Mouse (Mus musculus) liver, embryonic 13.5 days (tissue): ENCODE results near the gene D17Wsu92e. TPM values are rescaled to one million over a fixed set of nuclear protein-coding genes. Genes with fewer than 3 reads are reported as not detected.

Source experiments
- ATAC-seq: fragments of 200-750 bp; cut with Nextera tagmentation; 2 replicates; pipeline ENCODE4 v1.8.0; 2017; ENCODE audit warnings: low read depth, mild to moderate bottlenecking, moderate number of reproducible peaks, moderate library complexity
- DNase-seq: peaks from one replicate; pipeline ENCODE4 v3.0.0; 2022
- H3K27ac ChIP-seq: fragments of 300-500 bp; sonication (generic); 2 replicates; pipeline ENCODE4 v1.5.1; 2015; ENCODE audit warnings: moderate library complexity, mild to moderate bottlenecking, inconsistent platforms
- H3K27me3 ChIP-seq: fragments of 300-500 bp; sonication (generic); 2 replicates; pipeline ENCODE4 v1.6.1; 2015; ENCODE audit warnings: mild to moderate bottlenecking, inconsistent platforms
- H3K36me3 ChIP-seq: fragments of 300-500 bp; sonication (generic); 2 replicates; pipeline ENCODE4 v1.6.1; 2015; ENCODE audit warnings: mild to moderate bottlenecking, inconsistent platforms
- H3K4me1 ChIP-seq: fragments of 300-500 bp; sonication (generic); replicated peaks from 2 replicates; pipeline ENCODE4 v1.6.1; 2015; ENCODE audit warnings: inconsistent platforms
- H3K4me2 ChIP-seq: fragments of 300-500 bp; sonication (generic); 2 replicates; pipeline ENCODE4 v1.6.1; 2015; ENCODE audit warnings: inconsistent platforms, mild to moderate bottlenecking, moderate library complexity
- H3K4me3 ChIP-seq: fragments of 300-500 bp; sonication (generic); replicated peaks from 2 replicates; pipeline ENCODE4 v1.5.1; 2015; ENCODE audit warnings: mild to moderate bottlenecking, inconsistent platforms
- H3K9ac ChIP-seq: fragments of 300-500 bp; sonication (generic); 2 replicates; pipeline ENCODE4 v1.6.1; 2015; ENCODE audit warnings: mild to moderate bottlenecking, inconsistent platforms
- H3K9me3 ChIP-seq: fragments of 300-500 bp; sonication (generic); replicated peaks from 2 replicates; pipeline ENCODE4 v1.6.1; 2016; ENCODE audit warnings: inconsistent platforms
- WGBS: fragments of 180-500 bp; shearing (Covaris S2); methylation state at CpG from one replicate; pipeline ENCODE4 v1.1.7; 2015; ENCODE audit not compliant: insufficient replicate concordance; 5-methylcytosine and 5-hydroxymethylcytosine counted together
- polyA plus RNA-seq: library from polyadenylated mRNA; unstranded; fragments of >200 nt; fragmentation: Nextera tagmentation; extraction: Ambion mirVana; gene quantifications from 2 replicates; pipeline ENCODE4 v1.2.1, GENCODE M21; 2015

Gene D17Wsu92e
- polyA plus RNA-seq, 1 experiment from 2014 or later, result 13.2 TPM

- H3K4me1 ChIP-seq, result peaks cover 69% of the 10 kb centered on the region
- H3K4me3 ChIP-seq, result peak overlapping the region; percentile 96
- peak overlapping the region; percentile 92 for H3K4me2 ChIP-seq
- peak overlapping the region; percentile 96 for H3K27ac ChIP-seq
- H3K27me3 ChIP-seq, result no peaks in the 10 kb centered on the region
- ATAC-seq (peak; percentile 20), DNase-seq (peak; percentile 33)
- H3K9me3 ChIP-seq, result no peaks in the 10 kb centered on the region
- no peaks in the 10 kb centered on the region for H3K36me3 ChIP-seq
- WGBS, result 20% methylated on average over 9 of the region's 9 CpGs
- H3K9ac ChIP-seq, result peak overlapping the region; percentile 73
Measured at GRCm38 (mm10) chr17:27821407-27822338, 1.2 kb upstream of the D17Wsu92e start.

GRCm38 (mm10) chr17:27819971-27820567 is 379 bp downstream of the D17Wsu92e start:
- ATAC-seq, result peak; percentile 27
- peak; percentile 53 for DNase-seq
- Histone ChIP-seq H3K36me3 (no peaks in the 10 kb centered on the region), H3K9me3 (no peaks in the 10 kb centered on the region), H3K27me3 (no peaks in the 10 kb centered on the region), H3K27ac (peak overlapping the region; percentile 96), H3K9ac (peak overlapping the region; percentile 98), H3K4me3 (peak overlapping the region; percentile 96), H3K4me1 (peaks cover 62% of the 10 kb centered on the region), H3K4me2 (peak overlapping the region; percentile 92)
- WGBS, result under 1% methylated on average over 50 of the region's 62 CpGs

GRCm38 (mm10) chr17:27819521-27819970 is 902 bp downstream of the D17Wsu92e start:
- DNase-seq (peak; percentile 46), ATAC-seq (no peak)
- Histone ChIP-seq H3K36me3 (no peaks in the 10 kb centered on the region), H3K4me1 (peaks cover 58% of the 10 kb centered on the region), H3K27ac (peak overlapping the region; percentile 96), H3K4me2 (peak overlapping the region; percentile 92), H3K4me3 (peak overlapping the region; percentile 96), H3K9me3 (no peaks in the 10 kb centered on the region), H3K27me3 (no peaks in the 10 kb centered on the region), H3K9ac (peak overlapping the region; percentile 98)
- under 1% methylated on average over 20 of the region's 20 CpGs for WGBS

- Histone ChIP-seq H3K4me2 (peak overlapping the region; percentile 92), H3K9me3 (no peaks in the 10 kb centered on the region), H3K9ac (peak overlapping the region; percentile 98), H3K27me3 (no peaks in the 10 kb centered on the region), H3K4me1 (peaks cover 60% of the 10 kb centered on the region), H3K4me3 (peak overlapping the region; percentile 96), H3K27ac (peak overlapping the region; percentile 96), H3K36me3 (no peaks in the 10 kb centered on the region)
- DNase-seq (no peak), ATAC-seq (no peak)
- 16% methylated on average over 7 of the region's 7 CpGs for WGBS
Measured at GRCm38 (mm10) chr17:27819011-27819410, 1.4 kb downstream of the D17Wsu92e start.

- Histone ChIP-seq H3K9me3 (no peaks in the 10 kb centered on the region), H3K4me2 (no peak overlapping the region), H3K9ac (no peak overlapping the region), H3K4me1 (peaks cover 71% of the 10 kb centered on the region), H3K4me3 (no peak overlapping the region), H3K27ac (no peak overlapping the region), H3K36me3 (no peaks in the 10 kb centered on the region), H3K27me3 (no peaks in the 10 kb centered on the region)
- DNase-seq (no peak), ATAC-seq (no peak)
Measured at GRCm38 (mm10) chr17:27814606-27815005, 5.8 kb downstream of the D17Wsu92e start.

- WGBS, result 58% methylated on average over 3 of the region's 3 CpGs
- Histone ChIP-seq H3K4me2 (no peak overlapping the region), H3K9ac (no peak overlapping the region), H3K4me3 (no peak overlapping the region), H3K4me1 (peaks cover 64% of the 10 kb centered on the region), H3K36me3 (no peaks in the 10 kb centered on the region), H3K27me3 (no peaks in the 10 kb centered on the region), H3K27ac (no peak overlapping the region), H3K9me3 (no peaks in the 10 kb centered on the region)
- DNase-seq (no peak), ATAC-seq (no peak)
Measured at GRCm38 (mm10) chr17:27811980-27812379, 8.5 kb downstream of the D17Wsu92e start.

GRCm38 (mm10) chr17:27810569-27811331 is 9.7 kb downstream of the D17Wsu92e start:
- Histone ChIP-seq H3K27me3 (no peaks in the 10 kb centered on the region), H3K9me3 (no peaks in the 10 kb centered on the region), H3K4me3 (no peak overlapping the region), H3K4me2 (no peak overlapping the region), H3K4me1 (peaks cover 68% of the 10 kb centered on the region), H3K9ac (no peak overlapping the region), H3K36me3 (no peaks in the 10 kb centered on the region), H3K27ac (0 out of 2 replicates have a peak overlapping the region, but pooled peaks have one; percentile 4)
- no peak for DNase-seq
- ATAC-seq, result no peak
- 74% methylated on average over 16 of the region's 16 CpGs for WGBS

- Histone ChIP-seq H3K4me3 (no peak overlapping the region), H3K27me3 (no peaks in the 10 kb centered on the region), H3K4me2 (no peak overlapping the region), H3K4me1 (peaks cover 75% of the 10 kb centered on the region), H3K27ac (no peak overlapping the region), H3K9me3 (no peaks in the 10 kb centered on the region), H3K9ac (no peak overlapping the region), H3K36me3 (no peaks in the 10 kb centered on the region)
- DNase-seq, result no peak
- 62% methylated on average over 2 of the region's 2 CpGs for WGBS
- ATAC-seq, result no peak
Measured at GRCm38 (mm10) chr17:27807542-27808078, 12.8 kb downstream of the D17Wsu92e start.

- Histone ChIP-seq H3K9ac (peak overlapping the region; percentile 26; the same call in 1 of the 2 replicates), H3K9me3 (no peaks in the 10 kb centered on the region), H3K4me2 (no peak overlapping the region), H3K36me3 (no peaks in the 10 kb centered on the region), H3K4me3 (no peak overlapping the region), H3K27ac (no peak overlapping the region), H3K4me1 (peaks cover 68% of the 10 kb centered on the region), H3K27me3 (no peaks in the 10 kb centered on the region)
- 52% methylated on average over 10 of the region's 10 CpGs for WGBS
- DNase-seq (no peak), ATAC-seq (0 out of 2 replicates have a peak, but pooled peaks have one; percentile 44)
Measured at GRCm38 (mm10) chr17:27804803-27805770, 15.4 kb downstream of the D17Wsu92e start.

- peak overlapping the region; percentile 26; the same call in 1 of the 2 replicates for H3K9ac ChIP-seq
- H3K4me3 ChIP-seq, result no peak overlapping the region
- no peaks in the 10 kb centered on the region for H3K36me3 ChIP-seq
- no peak for DNase-seq
- H3K9me3 ChIP-seq, result no peaks in the 10 kb centered on the region
- no peak overlapping the region for H3K27ac ChIP-seq
- peaks cover 74% of the 10 kb centered on the region for H3K4me1 ChIP-seq
- no peaks in the 10 kb centered on the region for H3K27me3 ChIP-seq
- no peak overlapping the region for H3K4me2 ChIP-seq
- WGBS, result 70% methylated on average over 7 of the region's 7 CpGs
- ATAC-seq, result no peak
Measured at GRCm38 (mm10) chr17:27804156-27804690, 16.2 kb downstream of the D17Wsu92e start.
